Mouse (Mus musculus) CH12.LX (cell line): Measurements from ENCODE around the gene Fam107b. TPM values are rescaled to one million over a fixed set of nuclear protein-coding genes. Genes with fewer than 3 reads are reported as not detected.
A peak's percentile ranks its signal among the peaks of the same experiment; 100 is the strongest.

Experiments used
- DNase-seq: peaks from one replicate; pipeline ENCODE4 v3.0.0-alpha.2; 2013; ENCODE audit errors: extremely low read depth
- H3K27ac ChIP-seq: 2 replicates; pipeline ENCODE4 v1.5.1; 2012; ENCODE audit warnings: low read depth, mild to moderate bottlenecking, control low read depth, moderate library complexity; ENCODE audit not compliant: insufficient read depth
- H3K27me3 ChIP-seq: replicated peaks from 2 replicates; pipeline ENCODE3; 2012; ENCODE audit warnings: inconsistent platforms
- H3K36me3 ChIP-seq, 2 experiments: replicated peaks in 1 of 2; 2 replicates each; pipeline versions ENCODE3 to v1.6.1; 2012; ENCODE audit warnings: inconsistent platforms in 1 of 2, low read length in 1 of 2, mild to moderate bottlenecking in 1 of 2, mixed read lengths in 1 of 2, moderate library complexity in 1 of 2; ENCODE audit not compliant: control insufficient read depth in 1 of 2, insufficient read depth in 1 of 2
- H3K4me1 ChIP-seq, 2 experiments: 2 replicates each; pipeline ENCODE4 v1.6.1; 2012; ENCODE audit warnings: inconsistent platforms in 1 of 2, moderate library complexity in 1 of 2; ENCODE audit not compliant: insufficient read depth in 2 of 2, control insufficient read depth in 1 of 2
- H3K4me2 ChIP-seq: 2 replicates; pipeline ENCODE4 v1.6.1; 2012; ENCODE audit warnings: low read depth, mild to moderate bottlenecking, control low read depth; ENCODE audit not compliant: poor library complexity, insufficient read depth, severe bottlenecking
- H3K4me3 ChIP-seq, 3 experiments: fragments of 150-350 bp in 1 of 3; sonication (generic) in 1 of 3; replicated peaks in 1 of 3; 2 replicates each; pipeline versions ENCODE3 to v1.5.1; 2011 to 2012; ENCODE audit warnings: low read depth in 2 of 3, low read length in 2 of 3, mild to moderate bottlenecking in 2 of 3, moderate library complexity in 2 of 3, control low read depth in 1 of 3, improper control_type of control experiment in 1 of 3, inconsistent platforms in 1 of 3, mixed read lengths in 1 of 3; ENCODE audit not compliant: poor library complexity in 1 of 3
- H3K79me2 ChIP-seq: replicated peaks from 2 replicates; pipeline ENCODE4 v1.6.1; 2012; ENCODE audit warnings: mild to moderate bottlenecking, moderate library complexity; ENCODE audit not compliant: control insufficient read depth, poor library complexity, insufficient read depth, severe bottlenecking; ENCODE audit errors: extremely low read depth
- H3K9ac ChIP-seq: 2 replicates; pipeline ENCODE4 v1.6.1; 2012; ENCODE audit warnings: low read depth, mild to moderate bottlenecking, control low read depth, moderate library complexity; ENCODE audit not compliant: insufficient read depth
- H3K9me3 ChIP-seq: replicated peaks from 2 replicates; pipeline ENCODE3; 2012; ENCODE audit warnings: low read length, inconsistent platforms, mixed read lengths
- BHLHE40 ChIP-seq: IDR thresholded peaks from 2 replicates; pipeline ENCODE4 v1.6.1; 2011; ENCODE audit warnings: mild to moderate bottlenecking, low read depth, low read length, improper control_type of control experiment
- CHD1 ChIP-seq: IDR thresholded peaks from 2 replicates; pipeline ENCODE4 v1.6.1; 2012; ENCODE audit warnings: low read depth, low read length, improper control_type of control experiment, inconsistent platforms
- CHD2 ChIP-seq: IDR thresholded peaks from 2 replicates; pipeline ENCODE4 v1.6.1; 2011; ENCODE audit warnings: low read length, improper control_type of control experiment
- E2F4 ChIP-seq: IDR thresholded peaks from 2 replicates; pipeline ENCODE4 v1.6.1; 2011; ENCODE audit warnings: low read depth, low read length, improper control_type of control experiment; ENCODE audit not compliant: insufficient replicate concordance
- ELF1 ChIP-seq: IDR thresholded peaks from 2 replicates; pipeline ENCODE4 v1.6.1; 2014; ENCODE audit warnings: low read depth, mild to moderate bottlenecking, inconsistent platforms, low read length, improper control_type of control experiment
- EP300 ChIP-seq: IDR thresholded peaks from 2 replicates; pipeline ENCODE4 v1.6.1; 2011; ENCODE audit warnings: low read length, improper control_type of control experiment
- ETS1 ChIP-seq: conservative IDR thresholded peaks from 2 replicates; pipeline ENCODE4 v1.6.1; 2012; ENCODE audit warnings: low read depth, mild to moderate bottlenecking, inconsistent platforms, low read length, improper control_type of control experiment, moderate library complexity
- GABPA ChIP-seq: IDR thresholded peaks from 2 replicates; pipeline ENCODE4 v1.6.1; 2012; ENCODE audit warnings: low read depth, low read length, improper control_type of control experiment, inconsistent platforms; ENCODE audit not compliant: insufficient replicate concordance
- HCFC1 ChIP-seq: IDR thresholded peaks from 2 replicates; pipeline ENCODE4 v1.6.1; 2012; ENCODE audit warnings: low read depth, mild to moderate bottlenecking, inconsistent platforms, low read length, improper control_type of control experiment
- IRF4 ChIP-seq: IDR thresholded peaks from 2 replicates; pipeline ENCODE4 v1.6.1; 2014; ENCODE audit warnings: low read depth, mild to moderate bottlenecking, inconsistent platforms, low read length, improper control_type of control experiment
- JUN ChIP-seq: IDR thresholded peaks from 2 replicates; pipeline ENCODE4 v1.6.1; 2011; ENCODE audit warnings: low read depth, mild to moderate bottlenecking, low read length, improper control_type of control experiment, moderate library complexity; ENCODE audit not compliant: insufficient read depth
- JUND ChIP-seq: conservative IDR thresholded peaks from 2 replicates; pipeline ENCODE4 v1.6.1; 2011; ENCODE audit warnings: low read depth, low read length, improper control_type of control experiment
- KAT2A ChIP-seq: IDR thresholded peaks from 2 replicates; pipeline ENCODE4 v1.6.1; 2012; ENCODE audit warnings: low read length, improper control_type of control experiment, inconsistent platforms; ENCODE audit not compliant: insufficient replicate concordance
- MAFK ChIP-seq: IDR thresholded peaks from 2 replicates; pipeline ENCODE4 v1.6.1; 2011; ENCODE audit warnings: low read length, improper control_type of control experiment; ENCODE audit not compliant: insufficient replicate concordance
- MAX ChIP-seq: IDR thresholded peaks from 2 replicates; pipeline ENCODE4 v1.6.1; 2011; ENCODE audit warnings: low read length, improper control_type of control experiment
- MAZ ChIP-seq: IDR thresholded peaks from 2 replicates; pipeline ENCODE4 v1.6.1; 2012; ENCODE audit warnings: low read depth, mild to moderate bottlenecking, inconsistent platforms, low read length, improper control_type of control experiment, moderate library complexity
- MEF2A ChIP-seq: IDR thresholded peaks from 2 replicates; pipeline ENCODE4 v1.6.1; 2014; ENCODE audit warnings: low read depth, mild to moderate bottlenecking, inconsistent platforms, low read length, improper control_type of control experiment, borderline replicate concordance
- MXI1 ChIP-seq: IDR thresholded peaks from 2 replicates; pipeline ENCODE4 v1.6.1; 2011; ENCODE audit warnings: mild to moderate bottlenecking, low read depth, low read length, improper control_type of control experiment
- MYC ChIP-seq: IDR thresholded peaks from 2 replicates; pipeline ENCODE4 v1.6.1; 2011; ENCODE audit warnings: low read depth, mild to moderate bottlenecking, improper control_type of control experiment, low read length
- NELFE ChIP-seq: IDR thresholded peaks from 2 replicates; pipeline ENCODE4 v1.6.1; 2011; ENCODE audit warnings: low read depth, low read length, improper control_type of control experiment
- NRF1 ChIP-seq: IDR thresholded peaks from 2 replicates; pipeline ENCODE4 v1.6.1; 2014; ENCODE audit warnings: low read depth, mild to moderate bottlenecking, inconsistent platforms, low read length, improper control_type of control experiment, moderate library complexity
- PAX5 ChIP-seq: IDR thresholded peaks from 2 replicates; pipeline ENCODE4 v1.6.1; 2012; ENCODE audit warnings: low read length, inconsistent platforms, mixed read lengths
- POLR2A ChIP-seq: IDR thresholded peaks from 2 replicates; pipeline ENCODE4 v1.6.1; 2011; ENCODE audit warnings: low read depth, mild to moderate bottlenecking, improper control_type of control experiment, low read length
- POLR2AphosphoS2 ChIP-seq: IDR thresholded peaks from 2 replicates; pipeline ENCODE4 v1.6.1; 2011; ENCODE audit warnings: low read depth, low read length, improper control_type of control experiment
- RAD21 ChIP-seq: IDR thresholded peaks from 2 replicates; pipeline ENCODE4 v1.6.1; 2011; ENCODE audit warnings: low read depth, mild to moderate bottlenecking, low read length, improper control_type of control experiment, moderate library complexity
- RCOR1 ChIP-seq: conservative IDR thresholded peaks from 2 replicates; pipeline ENCODE4 v1.6.1; 2012; ENCODE audit warnings: low read depth, mild to moderate bottlenecking, inconsistent platforms, low read length, improper control_type of control experiment
- SIN3A ChIP-seq: IDR thresholded peaks from 2 replicates; pipeline ENCODE4 v1.6.1; 2012; ENCODE audit warnings: low read length, improper control_type of control experiment, inconsistent platforms
- SMC3 ChIP-seq: IDR thresholded peaks from 2 replicates; pipeline ENCODE4 v1.6.1; 2011; ENCODE audit warnings: low read depth, low read length, improper control_type of control experiment
- TBP ChIP-seq: conservative IDR thresholded peaks from 2 replicates; pipeline ENCODE4 v1.6.1; 2011; ENCODE audit warnings: low read depth, low read length, improper control_type of control experiment
- TCF12 ChIP-seq: IDR thresholded peaks from 2 replicates; pipeline ENCODE4 v1.6.1; 2014; ENCODE audit warnings: low read depth, mild to moderate bottlenecking, inconsistent platforms, low read length, improper control_type of control experiment
- UBTF ChIP-seq: IDR thresholded peaks from 2 replicates; pipeline ENCODE4 v1.6.1; 2012; ENCODE audit warnings: low read depth, mild to moderate bottlenecking, inconsistent platforms, low read length, improper control_type of control experiment, moderate library complexity
- USF1 ChIP-seq: IDR thresholded peaks from 2 replicates; pipeline ENCODE4 v1.6.1; 2014; ENCODE audit warnings: low read depth, mild to moderate bottlenecking, inconsistent platforms, low read length, improper control_type of control experiment
- USF2 ChIP-seq: conservative IDR thresholded peaks from 2 replicates; pipeline ENCODE4 v1.6.1; 2011; ENCODE audit warnings: low read depth, low read length, improper control_type of control experiment
- ZC3H11A ChIP-seq: IDR thresholded peaks from 2 replicates; pipeline ENCODE4 v1.6.1; 2012; ENCODE audit warnings: low read depth, mild to moderate bottlenecking, inconsistent platforms, low read length, improper control_type of control experiment
- ZKSCAN1 ChIP-seq: IDR thresholded peaks from 2 replicates; pipeline ENCODE4 v1.6.1; 2012; ENCODE audit warnings: low read depth, inconsistent platforms, low read length, improper control_type of control experiment, borderline replicate concordance
- ZMIZ1 ChIP-seq: IDR thresholded peaks from 2 replicates; pipeline ENCODE4 v1.6.1; 2012; ENCODE audit warnings: low read depth, mild to moderate bottlenecking, inconsistent platforms, low read length, improper control_type of control experiment
- ZNF384 ChIP-seq: IDR thresholded peaks from 2 replicates; pipeline ENCODE4 v1.6.1; 2012; ENCODE audit warnings: low read depth, low read length, improper control_type of control experiment, inconsistent platforms
- dilution Hi-C: fragments of 300-500 bp; cut with MboI; formaldehyde crosslinking; loops from 2 replicates; pipeline ENCODE4 v1.14.3; 2020; ENCODE audit warnings: low sequenced_read_pairs; ENCODE audit not compliant: extremely low pct_unique_long_range_greater_than_20kb, extremely low pct_ligation_motif_present
- in situ Hi-C: fragments of 300-500 bp; cut with MboI; formaldehyde crosslinking; loops from 3 replicates; pipeline ENCODE4 v1.14.3; 2019; ENCODE audit warnings: low sequenced_read_pairs, low pct_ligation_motif_present, low pct_unique_long_range_greater_than_20kb, mixed read lengths
- polyA plus RNA-seq: library from polyadenylated mRNA; unstranded; fragments of >175 nt; gene quantifications from 2 replicates; pipeline ENCODE4 v1.2.1, GENCODE M21; 2012; ENCODE audit warnings: low read depth; ENCODE audit not compliant: insufficient read length
- total RNA-seq, 2 experiments: library from RNA; depleted of rRNA; stranded (reverse); fragments of 300-350 nt in 1 of 2; fragments of >200 nt in 1 of 2; gene quantifications; 2 replicates each; pipeline ENCODE4 v1.2.3; 2012 to 2014

The Fam107b gene
- total and polyA plus RNA-seq, 3 experiments: 42.6 to 113 (median 71.7) TPM

- Histone ChIP-seq H3K9me3 (no peaks in the 10 kb centered on the region), H3K79me2 (no peaks in the 10 kb centered on the region), H3K9ac (peak overlapping the region; percentile 45; the same call in 1 of the 2 replicates), H3K27me3 (no peaks in the 10 kb centered on the region), H3K36me3 (no peaks in the 10 kb centered on the region), H3K4me2 (peak overlapping the region; percentile 77), H3K4me1 (peaks cover 12 to 25% of the 10 kb centered on the region in 2 experiments; a peak in 3 of 4 replicates), H3K27ac (no peak overlapping the region), H3K4me3 (no peak overlapping the region)
- dilution Hi-C loops (no loop called here), in situ Hi-C loops (no loop called here)
- TF ChIP-seq IRF4 (peak; percentile 79), MEF2A (no peak), ZMIZ1 (no peak), ZC3H11A (no peak), JUND (no peak; the same call in 1 of the 2 replicates), BHLHE40 (peak; percentile 40; the same call in 1 of the 2 replicates), JUN (0 out of 2 replicates have a peak, but pooled peaks have one; percentile 13), HCFC1 (no peak), SIN3A (peak; percentile 44; the same call in 1 of the 2 replicates), E2F4 (no peak), KAT2A (no peak), USF1 (no peak), MAZ (no peak), MYC (no peak), NRF1 (no peak), SMC3 (no peak), MAFK (no peak), EP300 (peak; percentile 85), CHD2 (no peak), CHD1 (no peak), PAX5 (no peak), GABPA (no peak), ETS1 (peak; percentile 29; the same call in 1 of the 2 replicates), TBP (no peak), POLR2AphosphoS2 (no peak), MXI1 (no peak), POLR2A (no peak), TCF12 (no peak), RAD21 (no peak), ZKSCAN1 (no peak), RCOR1 (no peak), USF2 (no peak), UBTF (no peak), NELFE (no peak), ZNF384 (no peak), ELF1 (no peak), MAX (no peak)
- DNase-seq: peak; percentile 18
Observed at GRCm38 (mm10) chr2:3578180-3578902, 8.1 kb downstream of the Fam107b start.
